Mouse (Mus musculus): ENCODE results near the gene Fgfr2.
A peak's percentile ranks its signal among the peaks of the same experiment; 100 is the strongest.

Gene Fgfr2

GRCm38 (mm10) chr7:132343900-132344299, 779.2 kb downstream of the Fgfr2 start:
- DNase-seq (ENCODE audit: low spot score in 2 of 2), result no peak

GRCm38 (mm10) chr7:132343146-132343545, 780.0 kb downstream of the Fgfr2 start:
- no peak for DNase-seq (ENCODE audit: low spot score in 2 of 2)

- DNase-seq (ENCODE audit: low spot score in 2 of 2), result no peak
Measured at GRCm38 (mm10) chr7:132339041-132339839, 783.9 kb downstream of the Fgfr2 start.

- DNase-seq (ENCODE audit: low spot score in 2 of 2), result no peak
Measured at GRCm38 (mm10) chr7:132338350-132338749, 784.8 kb downstream of the Fgfr2 start.

GRCm38 (mm10) chr7:132337268-132337917, 785.8 kb downstream of the Fgfr2 start:
- no peak for DNase-seq (ENCODE audit: low spot score in 2 of 2)

GRCm38 (mm10) chr7:132336781-132337180, 786.4 kb downstream of the Fgfr2 start:
- DNase-seq (ENCODE audit: low spot score in 2 of 2), result no peak

- peak; percentile 54 to 55 for DNase-seq (ENCODE audit: low spot score in 2 of 2)
Measured at GRCm38 (mm10) chr7:132335367-132335766, 787.8 kb downstream of the Fgfr2 start.

GRCm38 (mm10) chr7:132333078-132333477, 790.1 kb downstream of the Fgfr2 start:
- no peak for DNase-seq (ENCODE audit: low spot score in 2 of 2)

- DNase-seq (ENCODE audit: low spot score in 2 of 2), result no peak
Measured at GRCm38 (mm10) chr7:132332176-132332575, 791.0 kb downstream of the Fgfr2 start.

- no peak for DNase-seq (ENCODE audit: low spot score in 2 of 2)
Measured at GRCm38 (mm10) chr7:132330179-132330578, 793.0 kb downstream of the Fgfr2 start.

GRCm38 (mm10) chr7:132328648-132329047, 794.5 kb downstream of the Fgfr2 start:
- DNase-seq (ENCODE audit: low spot score in 2 of 2), result no peak

- DNase-seq (ENCODE audit: low spot score in 2 of 2), result peak in 1 of 2 experiments; percentile 21
Measured at GRCm38 (mm10) chr7:132325549-132326331, 797.4 kb downstream of the Fgfr2 start.

GRCm38 (mm10) chr7:132323430-132323829, 799.7 kb downstream of the Fgfr2 start:
- peak in 1 of 2 experiments; percentile 73 for DNase-seq (ENCODE audit: low spot score in 2 of 2)

GRCm38 (mm10) chr7:132321392-132321958, 801.7 kb downstream of the Fgfr2 start:
- no peak for DNase-seq (ENCODE audit: low spot score in 2 of 2)

GRCm38 (mm10) chr7:132317036-132317541, 806.1 kb downstream of the Fgfr2 start, which contains the start of gene Chst15:
Chst15 (minus strand) TSS chr7:132317228.
- DNase-seq (ENCODE audit: low spot score in 2 of 2), result peak; percentile 58 to 82

GRCm38 (mm10) chr7:132316101-132317035, 806.8 kb downstream of the Fgfr2 start:
- peak; percentile 67 to 82 for DNase-seq (ENCODE audit: low spot score in 2 of 2)

- DNase-seq (ENCODE audit: low spot score in 2 of 2), result peak; percentile 55 to 67
Measured at GRCm38 (mm10) chr7:132315149-132316091, 807.7 kb downstream of the Fgfr2 start.

GRCm38 (mm10) chr7:132312396-132312795, 810.8 kb downstream of the Fgfr2 start:
- DNase-seq (ENCODE audit: low spot score in 2 of 2), result no peak

GRCm38 (mm10) chr7:132308537-132309191, 814.5 kb downstream of the Fgfr2 start:
- no peak for DNase-seq (ENCODE audit: low spot score in 2 of 2)
